Mouse (Mus musculus): ENCODE measurements around the gene Nudt3. TPM values are rescaled to one million over a fixed set of nuclear protein-coding genes. Genes with fewer than 3 reads are reported as not detected.

Nudt3 gene
- polyA plus RNA-seq, 1 experiment, result 353 TPM

DNA sequence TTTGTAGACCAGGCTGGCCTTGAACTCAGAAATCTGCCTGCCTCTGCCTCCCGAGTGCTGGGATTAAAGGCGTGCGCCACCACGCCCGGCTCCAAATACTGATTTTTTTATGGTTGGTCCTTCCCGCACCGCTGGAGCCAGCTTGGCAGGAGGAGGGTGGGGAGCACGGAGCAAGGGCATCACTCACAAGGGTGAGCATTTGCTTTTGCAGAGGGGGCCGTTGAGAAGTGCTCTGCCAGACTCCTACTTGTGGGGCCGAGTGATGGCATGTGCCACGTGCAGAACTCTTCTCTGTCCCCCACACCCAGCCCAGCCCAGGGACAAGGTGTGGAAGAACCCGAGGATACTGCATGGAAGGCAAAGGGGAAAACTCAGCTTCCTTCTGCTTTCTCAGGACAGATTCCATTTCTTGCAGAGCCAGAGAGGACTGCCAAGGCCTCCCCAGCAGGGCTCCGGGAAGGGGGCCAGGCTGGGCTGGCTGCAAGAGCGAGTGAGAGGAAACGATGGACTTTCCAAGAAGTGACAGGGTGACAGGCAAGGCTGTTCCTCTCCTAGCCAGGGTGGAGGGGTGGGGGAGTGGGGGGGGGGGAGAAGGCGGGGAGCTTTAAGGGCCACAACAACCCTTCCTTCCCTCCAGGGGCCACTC lies 48.7 kb downstream of the Nudt3 start:
- DNase-seq (ENCODE audit: extremely low spot score in 1 of 2, low spot score in 1 of 2), result peak in 1 of 2 experiments; percentile 74

GRCm38 (mm10) chr17:27573772-27574320 lies 49.4 kb downstream of the Nudt3 start:
- DNase-seq (ENCODE audit: extremely low spot score in 1 of 2, low spot score in 1 of 2), result no peak

- no peak for DNase-seq (ENCODE audit: extremely low spot score in 1 of 2, low spot score in 1 of 2)
Measured at GRCm38 (mm10) chr17:27571315-27571714, 52.0 kb downstream of the Nudt3 start.

GRCm38 (mm10) chr17:27568228-27568627 lies 55.1 kb downstream of the Nudt3 start:
- DNase-seq (ENCODE audit: extremely low spot score in 1 of 2, low spot score in 1 of 2), result no peak

DNA sequence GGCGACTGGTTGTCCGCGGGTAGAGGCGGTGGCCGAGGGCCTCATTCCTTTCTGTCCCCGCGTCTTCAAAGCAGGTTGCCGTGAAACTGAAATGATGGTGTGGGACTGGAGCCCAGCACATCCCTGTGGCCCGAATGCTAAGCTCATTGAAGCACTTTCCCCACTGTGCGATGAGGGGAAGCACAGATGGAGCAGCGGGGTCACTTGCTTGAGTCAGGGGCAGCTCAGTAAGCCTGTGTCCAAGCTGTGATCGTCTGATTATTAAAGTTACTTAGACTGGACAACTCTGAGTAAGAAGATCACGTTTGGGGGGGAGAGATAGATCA lies 57.4 kb downstream of the Nudt3 start:
- no peak for DNase-seq (ENCODE audit: extremely low spot score in 1 of 2, low spot score in 1 of 2)

DNA sequence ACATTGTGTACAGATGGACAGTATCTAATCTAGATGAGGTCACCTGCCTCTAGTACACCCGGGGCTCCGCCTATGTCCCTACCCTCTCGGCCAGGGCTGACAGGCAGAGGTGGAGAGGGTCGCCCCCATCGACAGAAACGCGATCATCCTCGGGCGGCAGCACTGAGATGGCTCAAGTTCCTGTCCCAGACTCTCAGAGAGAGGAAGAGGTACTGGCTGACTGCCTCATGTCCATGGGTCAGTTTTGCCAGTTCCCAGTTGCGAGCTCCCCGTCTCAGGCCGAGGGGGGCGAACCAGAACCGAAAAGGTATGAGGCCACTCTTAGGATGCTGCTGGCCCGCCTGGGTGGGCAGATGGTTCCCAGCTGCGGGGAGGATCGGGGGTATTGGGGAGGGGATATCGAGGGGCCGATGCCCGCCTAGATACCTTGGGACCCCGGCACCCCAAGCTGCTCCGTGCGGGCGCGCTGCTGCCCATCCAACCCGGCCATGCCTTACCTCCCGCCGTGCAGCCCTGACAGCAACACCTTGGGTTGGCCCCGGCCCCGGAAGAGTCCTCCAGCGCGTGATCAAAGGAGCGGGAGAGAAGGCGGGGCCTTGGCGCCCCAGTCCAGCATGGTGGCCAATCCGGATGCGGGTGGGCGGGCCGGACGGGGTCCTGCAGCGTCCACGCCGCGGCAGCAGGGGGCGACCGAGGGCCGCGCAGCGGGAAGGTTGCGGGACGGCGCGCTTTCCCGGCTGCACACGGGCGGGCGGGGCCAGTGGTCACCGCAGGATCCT lies 57.9 kb downstream of the Nudt3 start, which contains the start of gene AI413582:
TSS of gene AI413582 (minus strand) at position 594 of the 779 bp plus-strand sequence.
- DNase-seq (ENCODE audit: extremely low spot score in 1 of 2, low spot score in 1 of 2), result peak; percentile 84 to 97

DNA sequence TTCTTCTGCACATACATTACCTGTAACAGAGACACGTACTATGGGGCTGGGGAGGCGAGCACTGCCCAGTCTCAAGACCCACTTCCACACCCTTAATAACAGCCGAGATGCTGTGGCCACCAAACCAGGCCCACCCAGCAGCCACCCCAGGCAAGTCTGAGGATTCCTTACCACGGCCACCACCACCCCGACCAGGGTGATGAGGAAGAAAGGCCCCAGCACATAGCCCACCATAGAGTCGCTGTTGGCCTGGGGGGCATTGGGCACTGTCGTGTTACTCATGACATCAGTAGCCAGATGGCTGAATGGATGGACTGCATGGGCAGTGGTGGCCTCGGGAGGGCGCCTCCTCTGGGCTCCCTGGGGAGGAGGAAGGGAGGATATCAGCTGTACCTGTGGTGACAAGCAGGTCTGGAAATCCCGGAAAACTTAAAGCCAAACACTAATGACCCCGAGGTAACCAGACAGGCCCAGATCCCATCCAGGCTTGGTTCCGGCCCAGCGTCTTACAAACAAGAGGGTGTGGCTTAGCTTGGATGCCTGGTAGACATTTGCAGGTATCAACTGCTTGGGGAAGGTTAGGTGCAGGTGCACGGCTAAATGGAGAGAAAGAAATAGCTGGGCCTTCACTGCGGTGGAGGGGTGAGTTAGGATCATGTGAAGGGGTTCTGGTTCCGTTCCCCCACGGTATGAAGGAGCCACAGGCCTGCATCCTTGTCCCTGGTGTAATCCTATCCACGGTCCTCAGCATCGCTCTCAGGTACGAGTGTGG lies 58.7 kb downstream of the Nudt3 start:
- DNase-seq (ENCODE audit: extremely low spot score in 1 of 2, low spot score in 1 of 2), result no peak

GRCm38 (mm10) chr17:27563771-27564244 lies 59.5 kb downstream of the Nudt3 start:
- DNase-seq (ENCODE audit: extremely low spot score in 1 of 2, low spot score in 1 of 2), result no peak

- peak in 1 of 2 experiments; percentile 81 for DNase-seq (ENCODE audit: extremely low spot score in 1 of 2, low spot score in 1 of 2)
Measured at GRCm38 (mm10) chr17:27561809-27562526, 61.3 kb downstream of the Nudt3 start.

DNA sequence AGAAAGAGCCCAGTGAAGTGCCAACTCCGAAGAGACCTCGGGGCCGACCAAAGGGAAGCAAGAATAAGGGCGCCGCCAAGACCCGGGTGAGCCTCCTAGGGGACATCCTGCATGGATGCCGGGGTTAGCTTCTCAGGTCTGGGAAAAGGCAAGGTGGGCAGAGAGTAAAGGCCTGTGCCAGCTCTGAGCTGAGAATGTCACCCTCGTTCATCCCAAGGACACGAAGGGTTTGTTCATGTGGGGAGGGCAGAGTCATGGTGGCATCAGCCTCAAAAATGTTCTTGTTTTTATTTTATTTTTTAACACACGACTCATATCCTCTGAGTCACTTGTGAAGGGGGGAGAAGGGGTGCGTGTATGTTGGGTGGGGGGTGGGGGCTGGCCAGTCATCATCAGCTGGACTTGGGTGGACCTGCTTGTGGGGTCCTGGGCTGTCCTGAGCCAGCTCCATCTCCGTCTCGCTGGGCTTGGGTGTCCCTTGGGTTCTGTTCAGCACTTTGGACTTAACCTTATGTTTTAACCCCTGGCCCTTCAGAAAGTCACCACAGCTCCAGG lies 62.3 kb downstream of the Nudt3 start:
- DNase-seq (ENCODE audit: extremely low spot score in 1 of 2, low spot score in 1 of 2), result no peak

DNA sequence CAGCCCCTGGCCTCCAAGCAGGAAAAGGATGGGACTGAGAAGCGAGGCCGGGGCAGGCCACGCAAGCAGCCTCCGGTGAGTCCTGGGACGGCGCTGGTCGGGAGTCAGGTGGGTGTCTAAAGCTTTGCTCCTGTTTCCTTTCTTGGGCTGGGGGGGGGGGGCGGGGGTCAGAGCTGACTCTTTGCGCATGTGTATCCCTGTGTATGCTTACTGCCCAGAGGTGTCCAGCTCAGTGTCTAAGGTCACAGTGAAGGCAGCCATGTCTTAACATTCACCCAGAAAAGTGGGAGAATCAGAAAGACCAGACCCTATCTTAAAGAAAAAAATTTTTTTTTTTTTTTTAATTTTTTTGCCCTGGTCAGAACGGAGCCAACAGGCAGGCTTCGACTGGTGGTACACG lies 63.7 kb downstream of the Nudt3 start:
- DNase-seq (ENCODE audit: extremely low spot score in 1 of 2, low spot score in 1 of 2), result no peak

DNA sequence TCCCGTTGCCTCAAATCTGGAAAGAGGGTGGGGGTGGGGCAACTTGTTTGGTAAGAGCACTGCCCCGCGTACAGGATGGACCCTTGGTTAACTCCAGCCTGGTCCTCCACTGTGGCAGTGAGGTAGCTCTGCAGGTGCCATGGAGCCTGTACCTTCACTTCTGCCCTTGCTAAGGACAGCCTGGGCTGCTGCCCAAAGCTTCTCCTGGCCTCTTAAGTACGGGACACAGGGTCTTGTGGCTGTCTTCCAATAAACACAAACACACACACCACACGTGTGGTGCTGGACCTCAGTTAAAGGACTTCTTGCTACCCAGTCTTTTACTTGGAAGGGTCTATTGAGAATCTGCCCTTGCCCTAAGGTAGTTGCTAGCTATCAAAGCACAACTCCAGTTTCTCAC lies 64.5 kb downstream of the Nudt3 start:
- DNase-seq (ENCODE audit: extremely low spot score in 1 of 2, low spot score in 1 of 2), result no peak

GRCm38 (mm10) chr17:27557927-27558661 lies 65.2 kb downstream of the Nudt3 start:
- DNase-seq (ENCODE audit: extremely low spot score in 1 of 2, low spot score in 1 of 2), result no peak

GRCm38 (mm10) chr17:27557181-27557926 lies 65.9 kb downstream of the Nudt3 start:
- no peak for DNase-seq (ENCODE audit: extremely low spot score in 1 of 2, low spot score in 1 of 2)

DNA sequence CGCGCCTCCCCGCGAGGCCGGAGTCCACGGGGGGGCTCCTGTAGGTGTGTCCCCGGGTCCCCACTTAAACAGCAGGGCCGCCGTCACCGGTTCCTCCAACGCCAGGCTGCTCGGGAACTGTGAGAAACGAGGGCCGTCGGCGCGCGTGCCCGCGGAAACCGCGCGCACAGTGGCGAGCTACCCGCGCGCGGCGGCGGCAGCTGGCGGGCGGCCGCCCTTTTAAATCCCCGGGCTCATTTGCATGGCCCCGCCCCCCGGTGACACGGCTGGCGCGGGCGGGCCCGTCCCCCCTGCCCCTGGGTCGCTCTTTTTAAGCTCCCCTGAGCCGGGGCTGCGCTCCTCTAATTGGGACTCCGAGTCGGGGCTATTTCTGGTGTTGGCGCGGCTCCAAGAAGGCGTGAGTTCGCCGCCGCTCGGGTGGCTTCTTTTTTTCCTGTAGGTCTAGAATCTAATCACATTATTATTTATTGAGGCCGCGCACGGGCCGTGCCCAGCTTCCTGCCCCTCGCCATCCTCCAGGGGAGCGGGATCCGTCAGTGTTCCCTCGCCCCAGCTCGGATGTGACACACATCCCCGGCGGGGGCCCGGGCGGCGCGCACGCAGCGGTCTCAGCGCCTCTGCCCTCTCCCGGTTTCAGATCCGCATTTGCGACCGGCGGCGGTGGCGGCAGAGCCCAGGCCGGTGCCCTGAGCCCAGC lies 66.8 kb downstream of the Nudt3 start, which contains the start of gene Hmga1:
TSS of gene Hmga1 (plus strand) at position 183 of the 697 bp plus-strand sequence.
- peak in 1 of 2 experiments; percentile 79 for DNase-seq (ENCODE audit: extremely low spot score in 1 of 2, low spot score in 1 of 2)

- no peak for DNase-seq (ENCODE audit: extremely low spot score in 1 of 2, low spot score in 1 of 2)
Measured at GRCm38 (mm10) chr17:27555512-27556172, 67.7 kb downstream of the Nudt3 start.

GRCm38 (mm10) chr17:27555075-27555511 lies 68.2 kb downstream of the Nudt3 start:
- DNase-seq (ENCODE audit: extremely low spot score in 1 of 2, low spot score in 1 of 2), result no peak
